In genomic region chr1:91059792-91060604, GRCm38 (mm10) we compare ENCODE assay signal across 19 mouse cellular contexts.
DNase-seq lines count a peak whose midpoint lies in the region; ATAC-seq and TF ChIP-seq lines count a peak whose summit lies in the region.
"Had no signal": no experiment of that assay in that cellular context is flagged by ENCODE, and none has a peak within 500 bp of the region (broad histone marks: within the 10 kb centered on the region; RNA-seq: fewer than 3 reads in every experiment).

No protein-coding gene starts in this region.

- TF ChIP-seq CTCF in kidney, adult 2 months (conservative IDR thresholded peaks at IDR 0.05; ENCODE audit: insufficient read depth, insufficient read length, low read depth, low read length) = no peak
- no peak for TF ChIP-seq CTCF in thymus, adult 2 months (IDR thresholded peaks at IDR 0.05; ENCODE audit: borderline replicate concordance, control insufficient read depth, extremely low read depth, insufficient read depth, low read length, poor library complexity)
- TF ChIP-seq CTCF in forebrain, postnatal 0 days (IDR thresholded peaks at IDR 0.05; ENCODE audit: low read depth) = no peak

- no peak for DNase-seq in heart, embryonic 10.5 days (ENCODE audit: low spot score)
- DNase-seq in kidney, adult 2 months = peak; percentile 35
- no peak for DNase-seq in kidney, adult 11 months
- DNase-seq in thymus, adult 2 months = no peak
- DNase-seq in thymus, postnatal 14 days = no peak
- no peak for DNase-seq in forebrain, postnatal 0 days
- DNase-seq: B cell, adult 2 months; cerebellum, postnatal 10 days; gastrocnemius, postnatal 36 days; kidney, adult 8-10 months; liver; liver, postnatal 0 days; lung, postnatal 14 days; right cerebral cortex, postnatal 4 days; thymus, adult 18-20 months had no signal

- peaks cover 96% of the 10 kb centered on the region for H3K4me1 ChIP-seq in heart, embryonic 10.5 days
- H3K4me1 ChIP-seq in heart, embryonic 11.5 days (ENCODE audit: control insufficient read depth, insufficient read depth, low read length) = peaks cover 92% of the 10 kb centered on the region
- peaks cover 36% of the 10 kb centered on the region for H3K4me1 ChIP-seq in kidney, adult 2 months (ENCODE audit: control insufficient read depth, insufficient read depth, low read length)
- H3K4me1 ChIP-seq in thymus, adult 2 months (replicated peaks; ENCODE audit: control insufficient read depth, insufficient read depth, low read length) = peaks cover 76% of the 10 kb centered on the region
- H3K4me1 ChIP-seq in forebrain, postnatal 0 days (ENCODE audit: insufficient read depth) = peaks cover 17% of the 10 kb centered on the region

- peaks cover 7% of the 10 kb centered on the region; the same call in 1 of the 2 replicates for H3K36me3 ChIP-seq in heart, embryonic 10.5 days
- no peaks in the 10 kb centered on the region for H3K36me3 ChIP-seq in heart, embryonic 11.5 days (ENCODE audit: control insufficient read depth, insufficient read depth, low read length)
- H3K36me3 ChIP-seq in kidney, adult 2 months (ENCODE audit: control insufficient read depth, insufficient read depth, low read length) = no peaks in the 10 kb centered on the region
- no peaks in the 10 kb centered on the region for H3K36me3 ChIP-seq in thymus, adult 2 months (ENCODE audit: control insufficient read depth, insufficient read depth, low read length)
- H3K36me3 ChIP-seq in forebrain, postnatal 0 days (ENCODE audit: insufficient read depth) = no peaks in the 10 kb centered on the region
- H3K36me3 ChIP-seq: forebrain, embryonic 12.5 days; hindbrain, embryonic 13.5 days; midbrain, embryonic 10.5 days had no signal

- H3K9me3 ChIP-seq in heart, embryonic 10.5 days = no peaks in the 10 kb centered on the region
- H3K9me3 ChIP-seq in heart, embryonic 11.5 days (replicated peaks; ENCODE audit: control insufficient read depth, low read length) = no peaks in the 10 kb centered on the region
- no peaks in the 10 kb centered on the region for H3K9me3 ChIP-seq in forebrain, postnatal 0 days (ENCODE audit: low read length)
- H3K9me3 ChIP-seq: forebrain, embryonic 12.5 days; hindbrain, embryonic 13.5 days; midbrain, embryonic 10.5 days had no signal

- no peak overlapping the region for H3K9ac ChIP-seq in heart, embryonic 11.5 days (ENCODE audit: low read depth, low read length)
- H3K9ac ChIP-seq in forebrain, postnatal 0 days = no peak overlapping the region
- H3K9ac ChIP-seq: forebrain, embryonic 12.5 days; hindbrain, embryonic 13.5 days; liver, postnatal 0 days had no signal

- ATAC-seq in heart, embryonic 11.5 days (replicated peaks; ENCODE audit: insufficient number of reproducible peaks, low FRiP score, low TSS enrichment) = no peak
- no peak for ATAC-seq in forebrain, postnatal 0 days
- ATAC-seq: liver, postnatal 0 days had no signal

- no peak for TF ChIP-seq POLR2A in kidney, adult 2 months (IDR thresholded peaks at IDR 0.05; ENCODE audit: low read depth, low read length)
- no peak for TF ChIP-seq POLR2A in thymus, adult 2 months (IDR thresholded peaks at IDR 0.05; ENCODE audit: control insufficient read depth, extremely low read depth, insufficient read depth, low read length, poor library complexity)

- no peak overlapping the region; the same call in 1 of the 2 replicates for H3K4me2 ChIP-seq in heart, embryonic 11.5 days
- no peak overlapping the region for H3K4me2 ChIP-seq in forebrain, postnatal 0 days (ENCODE audit: low read depth)
- H3K4me2 ChIP-seq: forebrain, embryonic 12.5 days; hindbrain, embryonic 13.5 days had no signal

- H3K27ac ChIP-seq in heart, embryonic 10.5 days = 0 out of 2 replicates have a peak overlapping the region, but pooled peaks have one; percentile 59
- H3K27ac ChIP-seq in heart, embryonic 11.5 days (ENCODE audit: low read depth, low read length) = no peak overlapping the region
- no peak overlapping the region for H3K27ac ChIP-seq in kidney, adult 2 months (ENCODE audit: insufficient read depth, low read depth, low read length)
- H3K27ac ChIP-seq in thymus, adult 2 months (ENCODE audit: control insufficient read depth, insufficient read depth, low read length) = peak overlapping the region; percentile 26; the same call in 1 of the 2 replicates
- H3K27ac ChIP-seq in forebrain, postnatal 0 days (ENCODE audit: low read depth, low read length) = no peak overlapping the region
- H3K27ac ChIP-seq: forebrain, embryonic 12.5 days; hindbrain, embryonic 13.5 days; midbrain, embryonic 10.5 days had no signal

- WGBS in heart, embryonic 10.5 days = 34% methylated on average over 9 of the region's 9 CpGs
- WGBS in heart, embryonic 11.5 days (ENCODE audit: insufficient replicate concordance) = 36% methylated on average over 9 of the region's 9 CpGs
- 63% methylated on average over 9 of the region's 9 CpGs for WGBS in kidney, adult 2 months
- WGBS in thymus, adult 2 months = 78% methylated on average over 9 of the region's 9 CpGs
- 81% methylated on average over 9 of the region's 9 CpGs for WGBS in forebrain, postnatal 0 days

- no peak overlapping the region for H3K4me3 ChIP-seq in heart, embryonic 10.5 days
- H3K4me3 ChIP-seq in heart, embryonic 11.5 days (ENCODE audit: low read depth, low read length) = no peak overlapping the region
- no peak overlapping the region for H3K4me3 ChIP-seq in kidney, adult 2 months (ENCODE audit: insufficient read depth, low read depth, low read length)
- no peak overlapping the region for H3K4me3 ChIP-seq in thymus, adult 2 months (ENCODE audit: control insufficient read depth, insufficient read depth, low read length)
- no peak overlapping the region for H3K4me3 ChIP-seq in forebrain, postnatal 0 days (ENCODE audit: low read depth, low read length)
- H3K4me3 ChIP-seq: forebrain, embryonic 12.5 days; hindbrain, embryonic 13.5 days; midbrain, embryonic 10.5 days had no signal

- H3K27me3 ChIP-seq in heart, embryonic 10.5 days (ENCODE audit: insufficient read depth, poor library complexity, severe bottlenecking) = no peaks in the 10 kb centered on the region
- H3K27me3 ChIP-seq in heart, embryonic 11.5 days (ENCODE audit: control insufficient read depth, insufficient read depth, low read length) = no peaks in the 10 kb centered on the region
- no peaks in the 10 kb centered on the region for H3K27me3 ChIP-seq in kidney, adult 2 months (replicated peaks; ENCODE audit: control insufficient read depth, insufficient read depth, low read length)
- no peaks in the 10 kb centered on the region for H3K27me3 ChIP-seq in thymus, adult 2 months (ENCODE audit: control insufficient read depth, insufficient read depth, low read length)
- no peaks in the 10 kb centered on the region for H3K27me3 ChIP-seq in forebrain, postnatal 0 days (ENCODE audit: insufficient read depth, low read length)
- H3K27me3 ChIP-seq: forebrain, embryonic 12.5 days; hindbrain, embryonic 13.5 days had no signal

Comparison
In these comparisons a context has a peak if more than half of its experiments do, and no peak if none do; other contexts are left out.
1. H3K27ac ChIP-seq: peak in heart, embryonic 10.5 days (single experiment) and thymus, adult 2 months (single experiment); none in heart, embryonic 11.5 days (single experiment), kidney, adult 2 months (single experiment) and forebrain, postnatal 0 days (single experiment).